Mouse (Mus musculus): ENCODE results near the gene Tprgl. TPM values are rescaled to one million over a fixed set of nuclear protein-coding genes. Genes with fewer than 3 reads are reported as not detected.

Gene Tprgl
- polyA plus RNA-seq (2015; fragmentation: Nextera tagmentation; extraction: Ambion mirVana), result 181 and 193 TPM in 2 replicates

GRCm38 (mm10) chr4:154160538-154161390 lies at the start of gene Tprgl:
Gene Tprgl, minus strand, starts transcription at chr4:154160666.
- H3K9me3 ChIP-seq (replicated peaks), result no peaks in the 10 kb centered on the region
- no peaks in the 10 kb centered on the region for H3K27me3 ChIP-seq (replicated peaks)
- peak within 1 kb of the TSS; percentile 75 for H3K9ac ChIP-seq (replicated peaks)
- ATAC-seq (ENCODE audit: low FRiP score), result peak; percentile 97
- under 1% methylated on average over 67 of the region's 75 CpGs for WGBS
- peak within 1 kb of the TSS; percentile 80 for H3K27ac ChIP-seq (replicated peaks)
- H3K4me2 ChIP-seq, result peak within 1 kb of the TSS; percentile 93
- peak within 1 kb of the TSS; percentile 87 for H3K4me3 ChIP-seq (replicated peaks)
- peaks cover 30% of the 10 kb centered on the region for H3K36me3 ChIP-seq
- peaks cover 25% of the 10 kb centered on the region for H3K4me1 ChIP-seq

GRCm38 (mm10) chr4:154209825-154210224 lies 49.4 kb upstream of the Tprgl start:
- H3K4me1 ChIP-seq, result peaks cover 3% of the 10 kb centered on the region
- no peaks in the 10 kb centered on the region for H3K9me3 ChIP-seq (replicated peaks)
- no peak overlapping the region for H3K9ac ChIP-seq (replicated peaks)
- no peaks in the 10 kb centered on the region for H3K36me3 ChIP-seq
- WGBS, result 25% methylated on average over 3 of the region's 3 CpGs
- no peak overlapping the region for H3K27ac ChIP-seq (replicated peaks)
- H3K27me3 ChIP-seq (replicated peaks), result no peaks in the 10 kb centered on the region
- H3K4me3 ChIP-seq (replicated peaks), result no peak overlapping the region
- H3K4me2 ChIP-seq, result no peak overlapping the region
- ATAC-seq (ENCODE audit: low FRiP score), result no peak

GRCm38 (mm10) chr4:154209054-154209453 lies 48.6 kb upstream of the Tprgl start:
- Histone ChIP-seq H3K27ac (replicated peaks) (no peak overlapping the region), H3K4me1 (peaks cover 5% of the 10 kb centered on the region), H3K9me3 (replicated peaks) (no peaks in the 10 kb centered on the region), H3K4me2 (no peak overlapping the region), H3K4me3 (replicated peaks) (no peak overlapping the region), H3K27me3 (replicated peaks) (no peaks in the 10 kb centered on the region), H3K9ac (replicated peaks) (no peak overlapping the region), H3K36me3 (no peaks in the 10 kb centered on the region)
- no peak for ATAC-seq (ENCODE audit: low FRiP score)
- 76% methylated on average over 6 of the region's 6 CpGs for WGBS

- ATAC-seq (ENCODE audit: low FRiP score), result peak; percentile 55; the same call in 1 of the 2 replicates
Measured at GRCm38 (mm10) chr4:154207261-154207660, 46.8 kb upstream of the Tprgl start.

GRCm38 (mm10) chr4:154205392-154205791 lies 44.9 kb upstream of the Tprgl start:
- 76% methylated on average over 5 of the region's 5 CpGs for WGBS
- no peaks in the 10 kb centered on the region for H3K27me3 ChIP-seq (replicated peaks)
- H3K4me1 ChIP-seq, result peaks cover 5% of the 10 kb centered on the region
- no peaks in the 10 kb centered on the region for H3K9me3 ChIP-seq (replicated peaks)
- H3K36me3 ChIP-seq, result no peaks in the 10 kb centered on the region
- H3K4me3 ChIP-seq (replicated peaks), result no peak overlapping the region
- ATAC-seq (ENCODE audit: low FRiP score), result no peak
- H3K4me2 ChIP-seq, result no peak overlapping the region
- H3K27ac ChIP-seq (replicated peaks), result no peak overlapping the region
- no peak overlapping the region for H3K9ac ChIP-seq (replicated peaks)

More at GRCm38 (mm10) chr4:154207261-154207660, 46.8 kb upstream of the Tprgl start:
- Histone ChIP-seq H3K4me3 (replicated peaks) (no peak overlapping the region), H3K36me3 (no peaks in the 10 kb centered on the region), H3K4me2 (no peak overlapping the region), H3K27ac (replicated peaks) (no peak overlapping the region), H3K27me3 (replicated peaks) (no peaks in the 10 kb centered on the region), H3K4me1 (peaks cover 5% of the 10 kb centered on the region), H3K9ac (replicated peaks) (no peak overlapping the region), H3K9me3 (replicated peaks) (no peaks in the 10 kb centered on the region)
- 15% methylated on average over 5 of the region's 5 CpGs for WGBS

GRCm38 (mm10) chr4:154204532-154204931 lies 44.1 kb upstream of the Tprgl start:
- peaks cover 5% of the 10 kb centered on the region for H3K4me1 ChIP-seq
- no peaks in the 10 kb centered on the region for H3K27me3 ChIP-seq (replicated peaks)
- no peak overlapping the region for H3K4me2 ChIP-seq
- no peak for ATAC-seq (ENCODE audit: low FRiP score)
- no peaks in the 10 kb centered on the region for H3K36me3 ChIP-seq
- 74% methylated on average over 7 of the region's 7 CpGs for WGBS
- no peaks in the 10 kb centered on the region for H3K9me3 ChIP-seq (replicated peaks)
- H3K27ac ChIP-seq (replicated peaks), result no peak overlapping the region
- no peak overlapping the region for H3K4me3 ChIP-seq (replicated peaks)
- no peak overlapping the region for H3K9ac ChIP-seq (replicated peaks)

GRCm38 (mm10) chr4:154201511-154201910 lies 41.0 kb upstream of the Tprgl start:
- 38% methylated on average over 5 of the region's 5 CpGs for WGBS
- no peaks in the 10 kb centered on the region for H3K9me3 ChIP-seq (replicated peaks)
- peaks cover 10% of the 10 kb centered on the region for H3K4me1 ChIP-seq
- H3K36me3 ChIP-seq, result no peaks in the 10 kb centered on the region
- no peak overlapping the region for H3K4me2 ChIP-seq
- no peak overlapping the region for H3K27ac ChIP-seq (replicated peaks)
- H3K27me3 ChIP-seq (replicated peaks), result no peaks in the 10 kb centered on the region
- ATAC-seq (ENCODE audit: low FRiP score), result no peak
- H3K4me3 ChIP-seq (replicated peaks), result no peak overlapping the region
- H3K9ac ChIP-seq (replicated peaks), result no peak overlapping the region

- Histone ChIP-seq H3K9ac (replicated peaks) (no peak overlapping the region), H3K4me1 (peaks cover 8% of the 10 kb centered on the region), H3K4me3 (replicated peaks) (no peak overlapping the region), H3K27ac (replicated peaks) (no peak overlapping the region), H3K36me3 (no peaks in the 10 kb centered on the region), H3K27me3 (replicated peaks) (no peaks in the 10 kb centered on the region), H3K4me2 (no peak overlapping the region), H3K9me3 (replicated peaks) (no peaks in the 10 kb centered on the region)
- 23% methylated on average over 7 of the region's 7 CpGs for WGBS
- no peak for ATAC-seq (ENCODE audit: low FRiP score)
Measured at GRCm38 (mm10) chr4:154198377-154198961, 38.0 kb upstream of the Tprgl start.

- ATAC-seq (ENCODE audit: low FRiP score), result no peak
- 68% methylated on average over 6 of the region's 6 CpGs for WGBS
- H3K9ac ChIP-seq (replicated peaks), result no peak overlapping the region
- peaks cover 8% of the 10 kb centered on the region for H3K4me1 ChIP-seq
- H3K4me2 ChIP-seq, result no peak overlapping the region
- no peak overlapping the region for H3K4me3 ChIP-seq (replicated peaks)
- no peak overlapping the region for H3K27ac ChIP-seq (replicated peaks)
- H3K27me3 ChIP-seq (replicated peaks), result no peaks in the 10 kb centered on the region
- H3K9me3 ChIP-seq (replicated peaks), result no peaks in the 10 kb centered on the region
- H3K36me3 ChIP-seq, result no peaks in the 10 kb centered on the region
Measured at GRCm38 (mm10) chr4:154197961-154198360, 37.5 kb upstream of the Tprgl start.

GRCm38 (mm10) chr4:154188948-154189347 lies 28.5 kb upstream of the Tprgl start:
- H3K9ac ChIP-seq (replicated peaks), result no peak overlapping the region
- H3K27me3 ChIP-seq (replicated peaks), result no peaks in the 10 kb centered on the region
- WGBS, result 78% methylated on average over 8 of the region's 8 CpGs
- H3K9me3 ChIP-seq (replicated peaks), result no peaks in the 10 kb centered on the region
- no peak overlapping the region for H3K27ac ChIP-seq (replicated peaks)
- H3K4me1 ChIP-seq, result no peaks in the 10 kb centered on the region
- no peaks in the 10 kb centered on the region for H3K36me3 ChIP-seq
- no peak overlapping the region for H3K4me2 ChIP-seq
- no peak overlapping the region for H3K4me3 ChIP-seq (replicated peaks)
- ATAC-seq (ENCODE audit: low FRiP score), result no peak

- Histone ChIP-seq H3K4me3 (replicated peaks) (no peak overlapping the region), H3K27ac (replicated peaks) (no peak overlapping the region), H3K9me3 (replicated peaks) (no peaks in the 10 kb centered on the region), H3K36me3 (no peaks in the 10 kb centered on the region), H3K4me2 (no peak overlapping the region), H3K27me3 (replicated peaks) (no peaks in the 10 kb centered on the region), H3K9ac (replicated peaks) (no peak overlapping the region), H3K4me1 (no peaks in the 10 kb centered on the region)
- 74% methylated on average over 11 of the region's 11 CpGs for WGBS
- ATAC-seq (ENCODE audit: low FRiP score), result no peak
Measured at GRCm38 (mm10) chr4:154186002-154186537, 25.6 kb upstream of the Tprgl start.

- Histone ChIP-seq H3K36me3 (no peaks in the 10 kb centered on the region), H3K4me1 (no peaks in the 10 kb centered on the region), H3K27me3 (replicated peaks) (no peaks in the 10 kb centered on the region), H3K9ac (replicated peaks) (no peak overlapping the region), H3K4me3 (replicated peaks) (no peak overlapping the region), H3K4me2 (no peak overlapping the region), H3K9me3 (replicated peaks) (no peaks in the 10 kb centered on the region), H3K27ac (replicated peaks) (no peak overlapping the region)
- 84% methylated on average over 5 of the region's 5 CpGs for WGBS
- no peak for ATAC-seq (ENCODE audit: low FRiP score)
Measured at GRCm38 (mm10) chr4:154185001-154185400, 24.5 kb upstream of the Tprgl start.
